Mouse (Mus musculus) E14TG2a.4 (cell line): ENCODE data around the gene Plagl1.

ENCODE experiments used
- H3K27me3 ChIP-seq: 2 replicates; pipeline ENCODE4 v1.6.1; 2014; ENCODE audit warnings: low read length, control low read depth; ENCODE audit not compliant: insufficient read depth
- H3K36me3 ChIP-seq: 2 replicates; pipeline ENCODE4 v1.6.1; 2014; ENCODE audit warnings: low read length, control low read depth; ENCODE audit not compliant: insufficient read depth
- H3K4me1 ChIP-seq: replicated peaks from 2 replicates; pipeline ENCODE4 v1.6.1; 2014; ENCODE audit warnings: low read depth, low read length, control low read depth
- H3K4me3 ChIP-seq: replicated peaks from 2 replicates; pipeline ENCODE4 v1.5.1; 2014; ENCODE audit warnings: mild to moderate bottlenecking, low read length
- H3K9me3 ChIP-seq: 2 replicates; pipeline ENCODE4 v1.6.1; 2014; ENCODE audit warnings: low read length, control low read depth
- CTCF ChIP-seq: conservative IDR thresholded peaks from 2 replicates; pipeline ENCODE4 v1.5.1; 2014; ENCODE audit warnings: low read length
- NANOG ChIP-seq: IDR thresholded peaks from 2 replicates; pipeline ENCODE4 v1.6.1; 2014; ENCODE audit warnings: borderline replicate concordance, low read length, mixed read lengths
- POU5F1 ChIP-seq: IDR thresholded peaks from 2 replicates; pipeline ENCODE4 v1.6.1; 2014; ENCODE audit warnings: low read length, borderline replicate concordance

The Plagl1 gene

DNA sequence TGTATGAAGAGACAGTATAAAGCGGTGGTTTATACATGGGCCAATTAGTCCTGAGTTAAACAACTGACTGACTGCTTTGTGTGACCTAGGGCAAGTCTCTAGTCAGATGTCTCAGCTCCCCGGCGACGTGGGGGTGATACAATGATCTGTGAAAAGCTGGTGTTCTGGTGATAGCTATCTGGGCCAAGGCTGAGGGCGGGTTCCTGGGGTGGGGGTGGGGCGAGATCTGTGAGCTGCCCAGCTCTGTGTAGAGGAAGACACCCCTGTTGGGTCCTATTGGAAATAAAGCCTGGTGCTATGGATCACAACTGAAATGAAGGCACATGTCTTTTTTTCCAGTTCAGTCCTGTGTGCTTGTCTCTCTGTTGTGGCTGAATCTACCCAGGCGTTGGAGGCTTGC lies 3.2 kb downstream of the Plagl1 start:
- peaks cover 14% of the 10 kb centered on the region for H3K4me1 ChIP-seq
- TF ChIP-seq NANOG (no peak), POU5F1 (no peak), CTCF (no peak)

DNA sequence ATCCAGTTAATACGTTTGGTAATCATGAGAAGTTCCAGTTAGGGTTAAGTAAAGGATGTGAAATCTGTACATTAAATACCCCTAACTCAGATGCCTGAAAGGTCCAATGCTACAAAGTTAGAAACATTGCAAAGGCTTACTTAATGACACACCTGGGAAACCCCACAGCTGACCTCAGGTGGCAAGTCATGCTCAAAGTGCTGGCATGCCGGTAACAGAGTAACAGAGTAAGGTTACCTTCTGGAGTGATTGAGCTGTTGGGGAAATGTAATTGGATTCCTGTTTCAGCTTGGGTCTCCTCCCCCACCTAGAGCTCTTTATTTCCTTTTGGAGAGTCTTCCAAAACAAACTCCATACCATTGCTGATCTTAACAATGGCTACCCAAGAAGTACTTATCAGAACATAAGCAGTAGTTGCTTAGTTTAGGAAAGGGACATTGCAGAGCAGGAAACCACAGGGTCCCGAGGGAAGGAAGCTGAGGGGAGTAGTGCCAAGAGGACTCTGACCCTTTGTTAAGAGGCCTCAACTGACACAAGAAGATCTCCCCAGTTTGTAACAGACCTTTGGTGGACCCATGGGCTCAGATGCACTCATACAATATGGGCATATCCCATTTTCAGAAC lies 4.9 kb downstream of the Plagl1 start:
- Histone ChIP-seq H3K4me3 (no peak overlapping the region), H3K4me1 (peaks cover 13% of the 10 kb centered on the region)
- TF ChIP-seq POU5F1 = no peak
- TF ChIP-seq CTCF = no peak
- TF ChIP-seq NANOG = no peak

More for the DNA sequence above, 3.2 kb downstream of the Plagl1 start:
- Histone ChIP-seq H3K4me3 (no peak overlapping the region), H3K36me3 (no peaks in the 10 kb centered on the region), H3K9me3 (peaks cover 5% of the 10 kb centered on the region; the same call in 1 of the 2 replicates), H3K27me3 (peaks cover 43% of the 10 kb centered on the region)

DNA sequence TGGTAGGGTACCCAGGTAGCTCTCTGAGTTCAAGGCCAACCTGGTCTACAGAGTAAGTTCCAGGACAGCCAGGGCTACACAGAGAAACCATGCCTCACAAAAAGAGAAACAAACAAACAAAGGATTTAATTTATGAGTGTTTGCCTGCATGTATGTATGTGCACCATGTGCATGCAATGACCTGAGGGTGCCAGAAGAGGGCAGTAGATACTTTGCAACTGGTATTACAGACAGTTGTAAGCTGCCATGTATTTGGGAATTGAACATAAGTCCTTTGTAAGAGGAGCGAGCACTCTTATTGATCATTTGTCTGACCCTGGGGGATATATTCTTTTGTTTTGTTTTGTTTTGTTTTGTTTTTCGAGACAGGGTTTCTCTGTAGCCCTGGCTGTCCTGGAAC lies 10.7 kb downstream of the Plagl1 start:
- Histone ChIP-seq H3K9me3 (peaks cover 5% of the 10 kb centered on the region; the same call in 1 of the 2 replicates), H3K36me3 (no peaks in the 10 kb centered on the region), H3K4me1 (no peaks in the 10 kb centered on the region), H3K27me3 (no peaks in the 10 kb centered on the region), H3K4me3 (no peak overlapping the region)
- no peak for TF ChIP-seq NANOG
- no peak for TF ChIP-seq POU5F1
- peak; percentile 90 for TF ChIP-seq CTCF

More for the DNA sequence above, 4.9 kb downstream of the Plagl1 start:
- Histone ChIP-seq H3K9me3 (peaks cover 5% of the 10 kb centered on the region; the same call in 1 of the 2 replicates), H3K27me3 (peaks cover 30% of the 10 kb centered on the region), H3K36me3 (no peaks in the 10 kb centered on the region)

DNA sequence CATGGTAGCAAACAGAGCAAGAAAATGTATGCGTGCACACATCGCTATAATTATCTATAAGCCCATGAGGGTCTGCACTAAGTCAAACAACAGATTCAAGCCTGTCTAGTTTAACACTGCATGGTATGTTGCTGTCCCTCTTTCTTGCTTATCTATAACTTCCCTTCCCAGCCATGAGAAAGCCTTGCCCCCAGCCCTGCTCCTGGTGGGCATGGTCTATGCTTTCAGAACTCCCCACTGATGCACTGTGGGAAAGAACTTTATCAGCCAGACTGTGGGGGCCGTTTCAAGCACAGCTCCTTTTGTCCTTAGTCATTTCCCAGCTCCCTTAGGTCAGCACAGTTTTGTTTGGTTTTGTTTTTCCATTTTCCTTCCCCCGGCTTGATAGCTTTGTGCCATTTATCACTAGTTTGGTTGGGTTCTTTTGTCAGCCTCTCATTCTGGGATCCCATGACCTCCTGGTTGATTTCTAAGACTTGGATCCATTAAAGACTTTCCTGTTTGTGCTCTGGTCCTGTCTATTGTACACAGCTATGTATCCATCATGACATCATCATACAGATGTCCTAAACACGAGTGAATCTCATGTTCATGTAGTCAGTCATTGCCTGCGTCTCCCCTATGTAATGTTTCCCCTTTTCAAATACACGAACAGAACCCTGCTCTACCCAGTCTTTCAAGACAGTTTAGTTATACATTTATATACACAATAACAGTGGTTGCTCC lies 16.7 kb downstream of the Plagl1 start:
- no peak overlapping the region for H3K4me3 ChIP-seq
- no peak for TF ChIP-seq CTCF
- no peaks in the 10 kb centered on the region for H3K27me3 ChIP-seq
- H3K9me3 ChIP-seq = no peaks in the 10 kb centered on the region
- H3K36me3 ChIP-seq = no peaks in the 10 kb centered on the region
- no peaks in the 10 kb centered on the region for H3K4me1 ChIP-seq

DNA sequence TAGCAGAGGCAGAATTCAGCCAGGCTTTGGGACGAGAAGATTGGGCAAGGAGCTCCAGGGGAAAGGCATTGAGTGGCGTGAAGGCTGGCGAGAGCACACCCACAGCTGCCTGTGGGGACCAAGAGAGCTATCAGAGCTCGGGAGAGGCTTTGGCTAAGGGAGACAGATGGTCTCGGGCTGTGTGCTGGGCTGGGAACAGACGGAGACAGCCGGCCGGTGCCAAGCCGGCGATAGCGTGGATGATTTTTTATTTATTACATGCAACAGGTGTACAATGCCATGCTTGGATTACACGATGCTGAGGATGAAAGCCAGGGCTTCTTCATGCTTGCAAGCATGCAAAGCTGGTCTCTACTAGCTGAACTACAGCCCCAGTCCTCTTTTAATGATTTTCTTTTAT lies 22.2 kb downstream of the Plagl1 start:
- Histone ChIP-seq H3K36me3 (no peaks in the 10 kb centered on the region), H3K9me3 (peaks cover 4% of the 10 kb centered on the region), H3K4me3 (no peak overlapping the region), H3K4me1 (no peaks in the 10 kb centered on the region), H3K27me3 (no peaks in the 10 kb centered on the region)
- TF ChIP-seq CTCF (no peak), NANOG (no peak), POU5F1 (no peak)

DNA sequence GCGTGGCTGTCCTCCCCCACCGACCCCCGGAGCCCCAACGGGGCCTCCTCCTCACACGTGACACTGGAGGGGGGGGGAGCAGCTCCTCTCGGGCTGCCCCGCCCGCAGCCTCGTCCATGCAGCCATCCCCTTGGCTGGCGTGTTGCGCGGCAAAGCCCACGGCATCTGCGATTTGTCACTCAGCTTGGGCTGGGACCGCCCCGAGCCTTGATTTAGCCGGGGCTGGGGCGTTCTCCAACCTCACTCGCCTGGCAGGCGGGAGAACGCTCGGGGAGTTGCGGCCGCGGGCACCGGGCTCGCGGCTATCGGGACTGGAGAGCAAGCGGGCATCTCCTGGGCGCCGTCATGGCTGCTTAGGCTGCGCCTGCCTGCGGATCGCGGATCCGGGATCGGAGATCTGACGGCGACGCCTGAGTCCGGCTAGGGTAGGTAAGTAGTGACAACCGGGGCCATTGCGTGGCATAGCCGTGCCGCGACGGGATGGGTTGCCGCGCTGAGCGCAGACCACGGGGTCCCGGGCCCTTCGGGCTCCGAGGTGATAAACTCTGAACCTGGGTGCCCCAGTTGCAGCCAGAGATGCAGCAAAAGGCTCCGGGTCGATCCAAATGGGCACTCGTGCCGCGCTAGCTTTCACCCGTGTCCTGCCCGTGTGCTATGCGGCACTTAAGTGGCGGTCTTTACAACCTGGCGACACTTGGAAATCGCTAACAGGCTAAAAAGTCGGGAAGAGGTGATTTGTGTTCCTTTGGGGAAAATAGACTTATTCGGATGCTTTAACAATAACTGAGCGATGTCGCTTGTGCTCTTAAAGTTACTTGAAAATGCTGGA lies 30.5 kb downstream of the Plagl1 start:
- Histone ChIP-seq H3K4me1 (no peaks in the 10 kb centered on the region), H3K4me3 (peak overlapping the region; percentile 26; the same call in 1 of the 2 replicates), H3K9me3 (peaks cover 87% of the 10 kb centered on the region), H3K36me3 (no peaks in the 10 kb centered on the region), H3K27me3 (no peaks in the 10 kb centered on the region)
- TF ChIP-seq NANOG = no peak
- no peak for TF ChIP-seq CTCF
- TF ChIP-seq POU5F1 = no peak

DNA sequence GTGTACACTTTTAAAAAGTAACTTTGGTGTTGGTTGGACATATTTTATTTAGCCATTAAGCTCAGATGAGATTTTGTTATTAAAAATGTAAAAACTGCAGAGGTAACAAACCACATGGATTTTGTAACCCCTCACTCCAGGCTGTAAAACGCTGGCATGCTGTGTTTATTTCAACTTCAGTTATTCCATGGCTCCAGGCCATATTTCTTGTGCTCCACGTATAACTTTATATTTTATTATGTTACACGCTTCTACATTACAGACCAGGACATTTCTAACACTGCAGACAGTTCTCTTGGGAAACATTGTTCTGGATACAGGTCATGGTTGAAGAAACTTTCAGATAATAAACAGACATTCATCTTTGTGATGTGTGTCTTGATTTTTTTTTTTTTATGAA lies 32.7 kb downstream of the Plagl1 start:
- TF ChIP-seq POU5F1 = no peak
- no peak for TF ChIP-seq NANOG
- TF ChIP-seq CTCF = no peak
- Histone ChIP-seq H3K27me3 (no peaks in the 10 kb centered on the region), H3K36me3 (no peaks in the 10 kb centered on the region), H3K9me3 (peaks cover 80% of the 10 kb centered on the region), H3K4me3 (no peak overlapping the region), H3K4me1 (no peaks in the 10 kb centered on the region)

DNA sequence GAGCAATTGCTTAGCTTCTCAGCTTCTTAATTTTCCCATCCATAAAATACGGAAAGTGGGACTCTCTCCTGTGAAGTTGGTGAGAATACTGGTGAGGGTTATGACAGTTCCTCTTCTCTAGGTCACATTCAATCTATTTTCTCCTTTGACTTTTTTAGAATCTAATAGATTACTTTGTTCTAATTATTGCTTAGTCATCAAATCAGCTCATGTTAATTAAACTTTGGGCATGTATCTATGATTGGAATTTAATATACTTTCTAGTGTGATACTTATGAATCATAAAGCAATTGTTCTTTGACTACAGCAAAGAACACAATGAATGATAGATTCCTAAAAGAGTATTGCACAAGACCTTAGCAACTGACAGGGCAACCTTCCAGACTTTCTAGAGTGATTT lies 38.6 kb downstream of the Plagl1 start:
- peaks cover 7% of the 10 kb centered on the region for H3K4me1 ChIP-seq
- H3K4me3 ChIP-seq = no peak overlapping the region
- TF ChIP-seq CTCF (no peak), POU5F1 (no peak), NANOG (no peak)
- H3K36me3 ChIP-seq = no peaks in the 10 kb centered on the region
- H3K9me3 ChIP-seq = peaks cover 22% of the 10 kb centered on the region
- no peaks in the 10 kb centered on the region for H3K27me3 ChIP-seq
